Mouse (Mus musculus) ES-Bruce4 (cell line): Measurements from ENCODE around the gene Smcr8.

Experiments used
- CTCF ChIP-seq: IDR thresholded peaks from one replicate; pipeline ENCODE4 v1.8.1; 2011; ENCODE audit warnings: low read depth, low read length
- EP300 ChIP-seq: IDR thresholded peaks from 2 replicates; pipeline ENCODE4 v1.6.1; 2011; ENCODE audit warnings: low read depth, low read length; ENCODE audit not compliant: insufficient read depth

- TF ChIP-seq CTCF (no peak), EP300 (no peak)
Measured at GRCm38 (mm10) chr11:60735191-60735590, 42.1 kb upstream of the Smcr8 start.
